Mouse (Mus musculus): Measurements from ENCODE around the gene Cdc7.
A peak's percentile ranks its signal among the peaks of the same experiment; 100 is the strongest.

The Cdc7 gene

DNA sequence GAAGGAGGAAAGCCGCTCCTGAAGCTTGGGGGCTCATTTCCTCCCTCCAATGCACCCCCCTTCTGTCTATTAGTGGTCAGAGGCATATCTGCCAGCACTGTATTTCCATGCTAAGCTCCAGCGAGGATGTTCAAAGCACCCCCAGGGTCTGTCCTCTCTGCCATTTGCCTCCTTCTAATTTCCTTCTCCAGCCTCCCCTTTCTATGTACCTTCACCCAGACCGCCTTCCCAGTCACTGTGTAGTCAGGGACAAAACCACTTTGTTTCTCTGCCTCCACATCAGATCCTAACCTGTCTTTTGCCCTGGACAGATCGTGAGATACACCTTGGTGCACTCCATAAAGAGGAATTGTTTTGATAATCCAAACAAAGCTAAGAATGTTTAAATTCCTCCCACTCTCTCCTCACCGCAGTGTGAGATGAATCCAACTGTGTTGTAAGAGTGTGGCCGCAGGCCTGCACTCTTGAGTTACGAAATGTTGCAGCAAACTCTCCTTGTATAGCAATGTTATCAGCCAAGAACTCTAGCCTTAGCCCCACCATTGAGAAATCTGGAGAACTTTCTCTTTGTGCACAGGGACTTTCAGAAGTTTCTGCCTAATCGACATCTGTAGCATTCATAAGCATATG, 27.3 kb downstream of the Cdc7 start:
- DNase-seq (ENCODE audit: low read depth, low spot score) = no peak

GRCm38 (mm10) chr5:106994716-106995115, 30.6 kb downstream of the Cdc7 start:
- no peak for DNase-seq (ENCODE audit: low read depth, low spot score)

GRCm38 (mm10) chr5:106995886-106996538, 31.9 kb downstream of the Cdc7 start:
- no peak for DNase-seq (ENCODE audit: low read depth, low spot score)

DNA sequence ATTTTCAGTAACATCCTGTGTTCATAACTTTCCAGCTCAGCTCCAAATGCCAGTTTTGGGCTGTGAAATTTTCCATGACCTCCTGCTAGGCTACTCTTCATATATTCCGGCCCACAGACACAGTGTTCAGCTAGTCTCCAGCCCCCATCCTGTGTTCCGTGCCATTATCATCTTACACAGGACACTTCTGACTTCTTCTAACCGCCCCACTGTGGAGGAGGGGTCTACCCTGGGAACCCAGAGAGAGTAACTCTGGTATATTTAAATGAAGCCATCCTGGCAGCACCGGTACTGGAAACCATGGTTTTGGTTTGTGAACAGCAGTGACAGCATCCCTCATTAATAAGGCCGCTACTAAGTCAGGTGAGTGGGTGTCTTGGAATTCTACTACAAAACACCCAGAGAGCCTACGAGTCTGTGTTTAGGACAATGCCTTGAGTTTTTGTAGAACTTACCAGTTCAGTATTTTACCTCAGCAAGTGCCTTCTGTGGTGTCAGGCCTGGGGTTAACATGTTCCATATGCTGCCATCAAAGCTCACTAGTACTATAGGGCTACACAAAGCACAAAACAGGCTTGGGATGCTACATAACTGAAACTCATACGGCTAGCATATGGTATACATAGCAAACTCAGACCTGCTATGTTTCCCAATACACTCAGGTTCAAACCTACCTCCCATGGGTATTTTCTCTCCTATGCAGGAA, 32.6 kb downstream of the Cdc7 start:
- DNase-seq (ENCODE audit: low read depth, low spot score) = no peak

DNA sequence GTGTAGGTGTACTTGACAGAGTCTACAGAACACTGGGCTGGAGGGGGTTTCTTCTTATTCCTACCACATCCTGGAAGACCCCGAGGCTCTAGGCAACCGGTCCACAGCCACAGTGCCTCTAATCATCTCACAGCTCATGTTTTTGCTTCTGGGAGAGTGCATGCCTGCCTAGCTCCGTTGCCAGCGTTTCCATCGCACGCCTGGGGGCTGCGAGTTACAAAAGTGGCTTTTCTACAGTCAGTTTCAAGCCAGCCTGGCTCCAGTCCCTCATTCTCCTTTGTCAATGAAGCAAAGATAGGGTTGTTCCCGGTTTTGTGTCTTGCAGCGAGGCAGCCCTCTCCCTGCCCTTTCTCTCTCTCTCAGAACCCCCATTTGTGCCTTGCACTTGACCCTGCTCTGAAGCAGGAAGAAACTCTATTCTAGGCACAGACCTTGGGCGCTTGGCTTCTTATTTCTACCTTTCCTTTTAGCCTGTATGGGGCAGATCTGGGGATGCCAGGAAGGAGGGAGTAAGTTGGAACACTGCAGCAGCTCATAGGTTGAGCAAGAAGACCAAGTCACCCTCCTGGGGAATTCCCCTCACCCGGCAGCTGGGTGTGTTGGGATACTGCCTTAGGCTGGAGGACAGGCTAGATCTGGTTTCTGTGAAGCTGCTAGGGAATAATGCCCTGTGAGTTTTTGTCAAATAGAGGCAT, 37.4 kb downstream of the Cdc7 start:
- DNase-seq (ENCODE audit: low read depth, low spot score) = no peak

DNA sequence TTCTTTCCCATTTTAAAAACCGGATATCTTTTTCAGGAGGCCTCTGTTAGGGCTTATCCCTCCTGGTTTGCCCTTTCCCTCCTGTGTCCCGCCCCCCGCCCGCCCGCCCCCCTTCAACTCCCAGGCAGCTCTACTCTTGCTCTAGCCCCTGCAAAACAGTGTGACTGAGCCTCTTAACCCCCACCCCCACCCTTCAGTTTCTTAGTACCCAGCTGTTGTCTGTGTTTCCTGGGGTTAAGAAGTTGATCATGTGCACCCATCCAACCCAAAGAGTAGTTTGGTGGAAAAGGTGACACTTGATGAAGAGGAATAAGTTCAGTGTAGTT, 37.9 kb downstream of the Cdc7 start:
- DNase-seq (ENCODE audit: low read depth, low spot score) = no peak

GRCm38 (mm10) chr5:107009721-107010120, 45.6 kb downstream of the Cdc7 start:
- DNase-seq (ENCODE audit: low read depth, low spot score) = no peak

DNA sequence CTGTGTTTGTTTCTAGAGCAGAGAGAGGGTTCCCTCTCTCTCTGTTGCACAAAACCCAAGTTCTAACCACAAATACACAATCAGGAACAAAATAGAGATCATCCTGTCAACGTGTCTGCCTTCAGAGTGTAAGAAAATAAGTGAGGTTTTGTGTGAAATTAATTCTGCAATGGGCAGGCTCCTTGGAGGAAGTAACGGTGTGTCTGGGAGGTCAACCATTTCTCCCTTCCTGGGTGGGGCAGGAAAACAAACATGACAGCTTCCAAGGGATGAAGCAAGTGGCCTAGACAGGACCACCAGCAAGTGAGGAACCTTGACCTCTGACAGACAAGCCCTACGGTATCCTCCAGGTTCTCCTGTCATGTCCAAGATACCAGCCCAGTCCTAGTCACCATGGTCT, 46.2 kb downstream of the Cdc7 start:
- DNase-seq (ENCODE audit: low read depth, low spot score) = no peak

DNA sequence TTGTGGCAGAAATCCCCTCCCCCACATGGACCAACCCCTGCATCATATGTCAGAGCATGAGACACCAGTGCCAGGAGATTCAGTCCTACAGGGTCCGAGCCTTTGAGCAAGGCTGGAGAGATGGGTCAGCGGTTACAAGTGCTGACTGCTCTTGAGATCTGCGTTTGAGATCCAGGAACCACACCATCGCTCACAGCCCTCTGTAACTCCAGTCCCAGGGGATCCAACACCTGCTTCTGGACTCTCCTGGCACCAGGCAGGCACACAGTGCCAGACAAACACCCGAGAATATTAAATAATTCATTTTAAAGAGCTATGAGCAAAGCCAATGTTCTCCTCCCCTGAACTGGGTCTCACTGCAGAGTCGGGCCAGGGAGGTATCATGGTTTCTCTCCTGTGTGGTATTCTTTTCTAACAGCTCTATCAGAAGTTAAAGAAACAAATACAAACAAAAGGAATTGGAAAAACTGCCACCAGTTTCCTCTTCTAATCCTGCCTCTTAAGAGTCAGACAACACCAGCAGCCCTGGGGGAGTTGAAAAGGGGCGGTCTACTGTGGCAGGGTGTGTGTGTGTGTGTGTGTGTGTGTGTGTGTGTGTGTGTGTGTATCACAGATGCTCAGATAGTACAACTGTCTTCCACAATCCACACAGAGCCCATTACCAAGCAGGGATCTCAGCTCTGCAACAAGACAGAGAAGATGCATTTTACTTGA, 47.4 kb downstream of the Cdc7 start:
- DNase-seq (ENCODE audit: low read depth, low spot score) = no peak

DNA sequence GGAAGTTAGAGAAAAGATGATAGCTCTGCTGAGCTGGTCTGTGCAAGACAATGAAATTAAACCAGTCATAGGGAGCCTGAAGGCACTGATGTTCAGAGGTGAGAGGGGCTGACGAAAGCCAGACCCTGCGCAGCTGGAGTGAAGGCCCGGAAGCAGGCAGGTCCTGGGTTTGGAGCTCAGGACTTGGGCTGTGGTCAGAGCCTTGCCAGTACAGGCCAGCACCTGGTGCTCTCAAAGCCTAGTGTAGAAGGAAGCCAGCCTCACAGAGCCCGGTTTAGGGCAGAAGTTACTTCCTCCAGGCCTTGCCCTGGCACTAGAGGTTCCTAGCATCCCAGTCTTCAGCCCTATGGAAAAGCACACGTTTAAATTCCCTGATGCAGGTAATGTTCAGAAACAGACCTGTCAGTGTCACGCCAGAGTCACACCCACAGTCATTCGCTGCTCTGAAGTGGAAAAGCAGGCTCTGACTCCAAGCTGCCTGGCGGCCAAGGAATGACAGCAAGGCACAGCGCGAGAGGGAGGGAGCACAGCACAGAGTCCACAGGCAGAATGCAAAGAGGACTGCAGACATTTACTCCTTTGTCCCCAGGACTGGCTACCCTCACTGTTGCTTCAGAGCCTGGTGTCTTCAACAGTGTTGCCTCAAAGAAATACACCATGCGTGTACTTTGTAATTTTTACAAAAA, 48.1 kb downstream of the Cdc7 start:
- DNase-seq (ENCODE audit: low read depth, low spot score) = no peak

GRCm38 (mm10) chr5:107013393-107013792, 49.3 kb downstream of the Cdc7 start:
- DNase-seq (ENCODE audit: low read depth, low spot score) = peak; percentile 44

DNA sequence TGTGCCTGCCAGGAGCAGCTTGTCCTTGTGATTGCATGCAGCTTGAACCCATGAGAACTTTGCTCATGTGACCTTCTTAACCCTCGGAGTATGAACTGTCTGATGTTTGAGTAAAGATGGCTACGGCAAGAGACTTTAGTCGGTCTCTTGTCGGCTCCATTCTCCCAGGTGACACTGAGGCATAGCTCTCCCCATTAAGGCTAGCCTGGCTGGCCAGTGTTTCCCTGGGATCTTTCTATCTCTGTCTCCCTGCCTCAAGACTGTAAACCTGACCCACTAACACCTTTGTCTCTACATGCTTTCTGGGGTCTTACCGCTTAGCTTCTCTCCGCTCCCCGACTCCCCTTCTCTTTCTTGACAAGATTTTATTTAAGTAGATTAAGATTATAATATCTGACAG, 50.0 kb downstream of the Cdc7 start:
- DNase-seq (ENCODE audit: low read depth, low spot score) = no peak

DNA sequence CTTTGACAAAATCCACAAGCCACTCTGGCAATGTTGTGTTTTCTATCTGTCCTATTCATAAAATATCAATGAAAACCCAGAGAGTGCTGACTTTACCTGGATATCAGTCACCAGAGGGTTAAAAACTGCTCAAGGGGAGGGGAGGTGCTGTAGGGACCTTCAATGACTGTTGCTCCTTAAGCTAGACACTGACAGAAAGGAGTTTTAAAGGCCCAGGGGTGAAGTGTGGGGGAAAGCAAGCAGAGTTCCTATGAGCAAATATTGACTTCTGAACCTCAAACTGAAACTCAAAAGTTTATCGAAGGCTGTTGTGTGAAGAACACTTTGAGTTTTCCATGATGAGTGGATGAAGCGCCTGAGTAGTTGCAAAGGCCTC, 50.9 kb downstream of the Cdc7 start:
- DNase-seq (ENCODE audit: low read depth, low spot score) = no peak

DNA sequence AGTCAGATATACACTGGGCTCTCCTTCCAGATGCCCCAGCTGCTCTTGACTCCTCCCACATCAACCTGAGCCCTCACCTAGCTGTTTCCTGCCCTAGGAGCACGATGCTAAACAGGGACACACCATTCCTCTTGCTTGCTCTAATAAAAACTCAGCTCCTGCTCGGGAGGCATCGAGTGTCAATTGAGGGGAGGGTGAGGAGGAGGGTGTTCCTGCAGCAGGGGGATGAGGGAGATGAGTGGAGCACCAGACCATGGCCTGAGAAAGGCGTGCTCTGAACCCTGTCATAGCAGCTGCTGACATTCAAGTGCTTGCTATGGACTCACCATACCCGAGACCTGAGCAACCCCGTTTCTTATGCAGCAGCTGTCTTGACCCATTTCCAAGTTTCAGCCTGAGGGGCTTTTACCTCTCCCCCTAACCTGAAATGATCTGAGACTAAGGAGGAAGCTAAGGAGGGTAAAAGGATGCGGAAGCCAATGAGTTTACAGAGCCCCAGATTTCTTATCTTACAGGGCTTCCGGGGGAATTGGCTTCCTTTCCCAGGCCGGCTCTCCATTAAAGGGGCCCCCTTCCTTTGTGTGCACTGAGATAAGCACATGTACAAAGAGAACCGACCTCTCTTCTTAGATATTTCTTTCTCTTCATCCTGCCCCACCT, 51.4 kb downstream of the Cdc7 start:
- peak; percentile 54 for DNase-seq (ENCODE audit: low read depth, low spot score)

DNA sequence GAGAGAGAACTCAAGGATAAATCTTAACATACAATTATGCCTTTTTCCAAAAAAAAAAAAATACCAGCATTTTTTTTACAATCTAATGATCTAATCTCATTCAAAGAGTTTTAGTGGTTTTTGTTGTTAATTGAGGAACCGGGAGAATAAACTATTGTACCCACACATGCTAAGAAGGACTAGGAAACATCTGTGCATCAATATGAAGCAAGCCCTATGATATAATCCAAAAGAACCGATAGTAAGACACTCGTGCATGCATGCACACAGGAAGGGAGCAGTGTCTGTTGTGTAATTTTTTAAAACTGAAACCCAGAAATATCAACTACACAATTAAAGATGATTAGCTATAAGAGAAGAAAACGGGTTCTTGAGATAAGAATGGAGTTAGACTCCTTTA, 52.4 kb downstream of the Cdc7 start:
- DNase-seq (ENCODE audit: low read depth, low spot score) = no peak

- DNase-seq (ENCODE audit: low read depth, low spot score) = peak; percentile 24
Measured at GRCm38 (mm10) chr5:107017544-107017943, 53.4 kb downstream of the Cdc7 start.

GRCm38 (mm10) chr5:107019057-107019456, 54.9 kb downstream of the Cdc7 start:
- no peak for DNase-seq (ENCODE audit: low read depth, low spot score)

DNA sequence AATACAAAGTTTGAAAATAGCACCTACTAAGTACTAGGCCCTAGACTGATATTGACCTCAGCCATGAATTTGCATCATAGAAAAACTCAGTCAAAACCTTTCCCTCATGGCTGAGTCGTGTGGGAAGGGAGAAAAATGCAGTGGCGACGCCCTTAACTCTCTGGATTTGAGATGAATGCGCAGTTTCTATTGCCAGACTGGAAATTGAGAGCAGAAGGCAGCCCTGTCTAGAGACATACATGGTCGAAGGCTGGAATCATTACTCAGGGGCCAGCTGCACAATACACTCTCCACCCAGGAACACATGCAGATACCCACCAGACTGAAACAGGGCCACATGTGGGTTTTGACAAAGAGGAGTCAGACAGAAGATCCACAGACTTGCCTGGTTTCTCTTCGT, 55.8 kb downstream of the Cdc7 start:
- no peak for DNase-seq (ENCODE audit: low read depth, low spot score)

GRCm38 (mm10) chr5:107020366-107020765, 56.2 kb downstream of the Cdc7 start:
- no peak for DNase-seq (ENCODE audit: low read depth, low spot score)

DNA sequence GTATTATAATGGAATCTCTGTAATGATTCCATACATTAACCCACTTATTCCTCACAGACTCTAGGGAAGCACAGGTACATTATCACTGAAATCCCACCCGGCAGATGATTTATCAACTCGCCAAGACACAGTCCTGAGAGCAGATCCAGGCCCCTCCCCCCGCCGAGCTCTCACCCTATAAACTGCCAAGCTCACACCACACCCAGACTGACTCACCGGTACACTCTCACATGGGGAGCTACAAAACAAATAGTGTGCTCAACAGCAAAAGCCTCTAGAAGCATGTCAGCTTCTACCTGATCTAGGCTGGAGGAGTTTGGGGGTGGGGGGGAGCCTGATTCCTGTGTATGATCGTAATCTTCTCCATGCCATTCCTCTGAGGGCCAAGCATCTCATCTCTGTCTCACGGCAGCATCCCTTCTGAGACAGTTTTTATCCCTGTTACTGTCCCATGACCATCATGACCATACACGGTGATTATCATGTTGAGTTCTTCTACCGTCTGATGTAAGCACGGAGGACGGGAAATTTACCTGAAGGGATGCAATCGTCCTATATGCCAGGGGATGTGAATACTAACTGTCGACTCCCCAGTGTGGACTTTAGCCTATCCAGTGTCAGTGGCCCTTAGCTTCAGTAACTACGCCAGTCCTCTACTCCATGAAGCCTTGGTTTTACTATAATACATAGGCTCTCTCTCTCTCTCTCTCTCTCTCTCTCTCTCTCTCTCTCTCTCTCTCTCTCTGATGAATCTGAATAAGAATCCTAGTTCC, 57.4 kb downstream of the Cdc7 start:
- no peak for DNase-seq (ENCODE audit: low read depth, low spot score)

Data from CD4-positive helper T cell, adult 2 months (primary cell).